Mouse (Mus musculus) hematopoietic multipotent progenitor cell, adult 10-12 weeks (in vitro differentiated cells): ENCODE measurements around the gene Acbd3. TPM values are rescaled to one million over a fixed set of nuclear protein-coding genes. Genes with fewer than 3 reads are reported as not detected.

Source experiments
- polyA plus RNA-seq: library from polyadenylated mRNA; stranded (reverse); fragments of >175 nt; gene quantifications from 2 replicates; pipeline ENCODE4 v1.2.3, GENCODE M21; 2012; ENCODE audit warnings: low replicate concordance

Gene Acbd3
- 8.9 and 11.8 TPM in 2 replicates for polyA plus RNA-seq

DNA sequence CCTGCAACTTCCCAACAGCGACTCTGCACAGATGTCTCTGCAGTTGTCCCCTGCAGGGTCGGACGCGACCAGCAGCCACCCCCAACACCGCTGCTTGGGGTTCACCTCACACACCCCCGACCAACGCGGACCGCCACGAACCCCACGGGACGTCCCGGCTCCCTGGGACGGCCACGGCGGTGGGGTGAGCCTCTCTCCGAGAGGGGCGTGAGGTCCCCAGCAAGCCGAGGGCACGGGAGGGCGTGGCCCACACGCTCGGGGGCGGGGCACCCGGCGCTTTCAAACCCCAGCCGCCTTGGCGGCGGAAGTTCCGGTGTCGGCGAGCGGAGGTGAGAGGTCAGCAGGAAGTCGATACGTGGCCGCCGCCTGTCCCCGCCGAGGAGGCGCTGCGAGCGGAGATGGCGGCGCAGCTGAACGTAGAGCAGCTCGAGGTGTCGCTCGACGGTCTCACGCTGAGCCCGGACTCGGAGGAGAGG is at the start of gene Acbd3:
Gene Acbd3 (plus strand): TSS at position 340 of the 476 bp plus-strand sequence.

DNA sequence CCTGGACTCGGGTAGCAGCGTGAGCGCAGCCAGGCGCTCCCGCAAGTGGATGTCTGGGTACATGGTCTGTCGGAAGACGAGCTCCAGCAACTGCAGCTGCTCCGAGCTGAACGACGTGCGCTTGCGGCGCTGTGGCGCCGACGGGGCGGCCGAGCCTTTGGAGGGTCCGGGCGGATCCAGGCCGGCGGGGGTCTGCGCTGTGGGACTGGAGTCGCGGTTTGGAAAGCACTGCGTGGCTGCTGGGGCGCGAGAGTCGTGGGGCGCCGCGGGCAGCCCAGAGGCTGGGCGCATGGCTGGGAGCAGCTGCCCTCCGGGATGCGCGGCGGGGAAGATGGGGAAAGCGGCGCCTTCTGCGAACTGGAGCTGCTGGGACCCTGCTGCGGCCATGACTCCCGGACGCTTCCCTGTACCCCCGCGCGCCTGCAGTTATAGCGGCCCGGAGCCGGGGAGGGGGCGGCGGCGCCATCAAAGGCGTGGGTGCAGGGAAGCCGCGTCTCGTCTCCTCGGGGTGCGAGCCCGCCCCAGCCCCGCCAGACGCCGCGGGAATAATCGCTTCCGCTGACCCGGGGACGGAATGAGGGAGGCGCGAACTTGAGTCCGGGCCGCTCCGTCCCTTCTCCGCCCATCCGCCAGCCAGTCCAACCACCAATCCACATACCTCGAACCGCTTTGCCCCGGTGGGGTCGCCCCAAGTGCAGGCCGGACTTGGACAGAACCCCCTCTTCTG is 29.1 kb upstream of the Acbd3 start, which contains the start of gene Mixl1:
Gene Mixl1 (minus strand): TSS at position 409 of the 727 bp plus-strand sequence.

Other genes starting within 250 kb of the Acbd3 start
- 0.15 and 0.51 TPM in 2 replicates for gene Stum, start 242.5 kb upstream of the Acbd3 start, polyA plus RNA-seq
- 58.5 and 92.0 TPM in 2 replicates for gene Parp1, start 157.1 kb upstream of the Acbd3 start, polyA plus RNA-seq
- 0.91 and 1.3 TPM in 2 replicates for gene Lin9, start 84.9 kb upstream of the Acbd3 start, polyA plus RNA-seq
- gene Mixl1, start 29.0 kb upstream of the Acbd3 start, polyA plus RNA-seq, result not detected in 2 replicates
- gene H3f3a, start 87.9 kb downstream of the Acbd3 start, polyA plus RNA-seq, result 93.5 and 1,384 TPM in 2 replicates
- 4.6 and 19.1 TPM in 2 replicates for gene Sde2, start 125.1 kb downstream of the Acbd3 start, polyA plus RNA-seq
- gene Lefty2, start 167.1 kb downstream of the Acbd3 start, polyA plus RNA-seq, result not detected in 2 replicates
- 61.5 and 129 TPM in 2 replicates for gene Pycr2, start 178.2 kb downstream of the Acbd3 start, polyA plus RNA-seq
- 5.4 and 12.9 TPM in 2 replicates for gene Lefty1, start 209.0 kb downstream of the Acbd3 start, polyA plus RNA-seq
- 31.1 and 82.7 TPM in 2 replicates for gene Tmem63a, start 216.3 kb downstream of the Acbd3 start, polyA plus RNA-seq